Mouse (Mus musculus): ENCODE measurements around the gene Ccdc88c.

DNA sequence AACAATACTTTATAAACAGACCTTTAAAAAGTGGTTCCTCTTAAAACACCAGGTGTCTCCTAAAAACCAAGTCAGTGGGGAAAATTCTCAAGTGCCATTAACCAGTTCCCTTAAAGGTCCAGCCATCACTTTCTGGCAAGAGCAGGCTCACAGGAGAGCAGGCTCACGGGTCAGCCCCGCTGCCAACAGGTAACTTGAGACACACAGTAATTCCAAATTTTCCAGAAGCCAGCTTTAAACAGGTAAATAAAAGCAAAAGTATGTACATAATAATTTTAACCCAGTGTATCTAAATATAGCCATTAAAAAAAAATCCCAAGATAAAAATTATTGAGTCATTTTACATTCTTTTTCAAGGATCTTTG lies 43.1 kb downstream of the Ccdc88c start:
- TF ChIP-seq POLR2A (IDR thresholded peaks at IDR 0.05; ENCODE audit: low read depth, low read length) = no peak
- no peak for TF ChIP-seq CTCF (IDR thresholded peaks at IDR 0.05; ENCODE audit: borderline replicate concordance, insufficient read depth, low read length)

Data from embryonic fibroblast, embryonic 13.5 days (primary cell).